Mouse (Mus musculus) layer of hippocampus, adult 8-10 months (tissue): Measurements from ENCODE around the gene Twnk. TPM values are rescaled to one million over a fixed set of nuclear protein-coding genes. Genes with fewer than 3 reads are reported as not detected.

Experiments used
- DNase-seq, 2 experiments: peaks; one replicate each; pipeline ENCODE4 v3.0.0; 2022; ENCODE audit warnings: low spot score in 2 of 2
- total RNA-seq, 4 experiments: library from RNA; stranded (reverse); gene quantifications; 2 replicates each; pipeline ENCODE4 v1.2.4; 2022

Twnk gene
- total RNA-seq, 4 experiments from 2014 or later = 13.3 to 16.3 (median 14.8) TPM

- peak in 1 of 2 experiments; percentile 22 for DNase-seq
Observed at GRCm38 (mm10) chr19:45048644-45049365, 43.3 kb downstream of the Twnk start.

GRCm38 (mm10) chr19:45049523-45049922 is 44.1 kb downstream of the Twnk start:
- DNase-seq = peak in 1 of 2 experiments; percentile 26

GRCm38 (mm10) chr19:45053451-45053850 is 48.0 kb downstream of the Twnk start:
- no peak for DNase-seq

GRCm38 (mm10) chr19:45054892-45055690 is 49.6 kb downstream of the Twnk start:
- DNase-seq = no peak

- DNase-seq = no peak
Observed at GRCm38 (mm10) chr19:45056364-45056763, 50.9 kb downstream of the Twnk start.

- no peak for DNase-seq
Observed at GRCm38 (mm10) chr19:45056908-45057698, 51.6 kb downstream of the Twnk start.

GRCm38 (mm10) chr19:45057724-45058112 is 52.3 kb downstream of the Twnk start:
- DNase-seq = no peak

GRCm38 (mm10) chr19:45058113-45058839 is 52.8 kb downstream of the Twnk start:
- DNase-seq = peak; percentile 90 to 92

GRCm38 (mm10) chr19:45058841-45059240 is 53.4 kb downstream of the Twnk start:
- DNase-seq = no peak

Other genes with a start within 250 kb of the Twnk start
- under 1 TPM in 2 of 4 experiments, not detected in 2; 0.30 to 0.36 TPM for gene Pax2, start 249.6 kb upstream of the Twnk start, total RNA-seq
- 10 to 100 TPM; 37.3 to 50.4 (median 42.3) TPM for gene Slf2, start 74.5 kb upstream of the Twnk start, total RNA-seq
- gene Sema4g, start 16.6 kb upstream of the Twnk start, total RNA-seq = 10 to 100 TPM; 25.4 to 27.7 (median 26.1) TPM
- gene Mrpl43, start 779 bp downstream of the Twnk start, total RNA-seq = 10 to 100 TPM; 31.8 to 45.4 (median 39.1) TPM
- gene Lzts2, start 8.8 kb downstream of the Twnk start, total RNA-seq = 10 to 100 TPM; 31.0 to 38.3 (median 33.3) TPM
- gene Pdzd7, start 40.1 kb downstream of the Twnk start, total RNA-seq = 1 to 10 TPM; 3.1 to 3.8 (median 3.4) TPM
- gene Sfxn3, start 41.8 kb downstream of the Twnk start, total RNA-seq = 10 to 100 TPM; 93.2 to 96.3 (median 94.1) TPM
- gene Kazald1, start 69.6 kb downstream of the Twnk start, total RNA-seq = 1 to 10 TPM; 1.7 to 2.6 (median 2.0) TPM
- gene Tlx1, start 145.0 kb downstream of the Twnk start, total RNA-seq = not detected
- gene Lbx1, start 230.1 kb downstream of the Twnk start, total RNA-seq = not detected